Mouse (Mus musculus): Measurements from ENCODE around the gene Clic5. TPM values are rescaled to one million over a fixed set of nuclear protein-coding genes. Genes with fewer than 3 reads are reported as not detected.

Gene Clic5
- polyA plus RNA-seq, 1 experiment = not detected

- no peaks in the 10 kb centered on the region for H3K27me3 ChIP-seq (ENCODE audit: control insufficient read depth)
- peaks cover 7% of the 10 kb centered on the region for H3K9me3 ChIP-seq (ENCODE audit: control insufficient read depth, low read length)
- H3K36me3 ChIP-seq (ENCODE audit: control insufficient read depth) = no peaks in the 10 kb centered on the region
- no peak overlapping the region for H3K4me3 ChIP-seq (replicated peaks)
- TF ChIP-seq GATA1 (IDR thresholded peaks at IDR 0.05; ENCODE audit: low read length) = no peak
- no peak for TF ChIP-seq TAL1 (IDR thresholded peaks at IDR 0.05; ENCODE audit: low read length)
- no peaks in the 10 kb centered on the region for H3K4me1 ChIP-seq (ENCODE audit: control insufficient read depth)
Measured at GRCm38 (mm10) chr17:44246153-44246700, 57.8 kb downstream of the Clic5 start.

GRCm38 (mm10) chr17:44249544-44249943, 61.2 kb downstream of the Clic5 start:
- H3K4me3 ChIP-seq (replicated peaks) = no peak overlapping the region
- no peaks in the 10 kb centered on the region for H3K4me1 ChIP-seq (ENCODE audit: control insufficient read depth)
- H3K27me3 ChIP-seq (ENCODE audit: control insufficient read depth) = no peaks in the 10 kb centered on the region
- no peak for TF ChIP-seq GATA1 (IDR thresholded peaks at IDR 0.05; ENCODE audit: low read length)
- no peak for TF ChIP-seq TAL1 (IDR thresholded peaks at IDR 0.05; ENCODE audit: low read length)
- peaks cover 7% of the 10 kb centered on the region for H3K9me3 ChIP-seq (ENCODE audit: control insufficient read depth, low read length)
- H3K36me3 ChIP-seq (ENCODE audit: control insufficient read depth) = no peaks in the 10 kb centered on the region

GRCm38 (mm10) chr17:44252653-44253052, 64.3 kb downstream of the Clic5 start:
- H3K4me3 ChIP-seq (replicated peaks) = no peak overlapping the region
- TF ChIP-seq GATA1 (IDR thresholded peaks at IDR 0.05; ENCODE audit: low read length) = no peak
- no peak for TF ChIP-seq TAL1 (IDR thresholded peaks at IDR 0.05; ENCODE audit: low read length)
- no peaks in the 10 kb centered on the region for H3K36me3 ChIP-seq (ENCODE audit: control insufficient read depth)
- H3K9me3 ChIP-seq (ENCODE audit: control insufficient read depth, low read length) = peaks cover 7% of the 10 kb centered on the region
- no peaks in the 10 kb centered on the region for H3K4me1 ChIP-seq (ENCODE audit: control insufficient read depth)
- no peaks in the 10 kb centered on the region for H3K27me3 ChIP-seq (ENCODE audit: control insufficient read depth)

GRCm38 (mm10) chr17:44254698-44255097, 66.3 kb downstream of the Clic5 start:
- H3K9me3 ChIP-seq (ENCODE audit: control insufficient read depth, low read length) = peaks cover 7% of the 10 kb centered on the region
- TF ChIP-seq GATA1 (IDR thresholded peaks at IDR 0.05; ENCODE audit: low read length) (no peak), TAL1 (IDR thresholded peaks at IDR 0.05; ENCODE audit: low read length) (no peak)
- H3K27me3 ChIP-seq (ENCODE audit: control insufficient read depth) = no peaks in the 10 kb centered on the region
- H3K4me3 ChIP-seq (replicated peaks) = no peak overlapping the region
- no peaks in the 10 kb centered on the region for H3K4me1 ChIP-seq (ENCODE audit: control insufficient read depth)
- H3K36me3 ChIP-seq (ENCODE audit: control insufficient read depth) = no peaks in the 10 kb centered on the region

- Histone ChIP-seq H3K27me3 (ENCODE audit: control insufficient read depth) (no peaks in the 10 kb centered on the region), H3K9me3 (ENCODE audit: control insufficient read depth, low read length) (no peaks in the 10 kb centered on the region), H3K4me3 (replicated peaks) (no peak overlapping the region), H3K4me1 (ENCODE audit: control insufficient read depth) (no peaks in the 10 kb centered on the region), H3K36me3 (ENCODE audit: control insufficient read depth) (no peaks in the 10 kb centered on the region)
- no peak for TF ChIP-seq GATA1 (IDR thresholded peaks at IDR 0.05; ENCODE audit: low read length)
- TF ChIP-seq TAL1 (IDR thresholded peaks at IDR 0.05; ENCODE audit: low read length) = no peak
Measured at GRCm38 (mm10) chr17:44256583-44256982, 68.2 kb downstream of the Clic5 start.

- Histone ChIP-seq H3K27me3 (ENCODE audit: control insufficient read depth) (no peaks in the 10 kb centered on the region), H3K36me3 (ENCODE audit: control insufficient read depth) (no peaks in the 10 kb centered on the region), H3K9me3 (ENCODE audit: control insufficient read depth, low read length) (no peaks in the 10 kb centered on the region), H3K4me1 (ENCODE audit: control insufficient read depth) (no peaks in the 10 kb centered on the region), H3K4me3 (replicated peaks) (no peak overlapping the region)
- TF ChIP-seq TAL1 (IDR thresholded peaks at IDR 0.05; ENCODE audit: low read length) (no peak), GATA1 (IDR thresholded peaks at IDR 0.05; ENCODE audit: low read length) (no peak)
Measured at GRCm38 (mm10) chr17:44259245-44259644, 70.9 kb downstream of the Clic5 start.

- Histone ChIP-seq H3K4me3 (replicated peaks) (no peak overlapping the region), H3K4me1 (ENCODE audit: control insufficient read depth) (no peaks in the 10 kb centered on the region), H3K36me3 (ENCODE audit: control insufficient read depth) (no peaks in the 10 kb centered on the region), H3K27me3 (ENCODE audit: control insufficient read depth) (no peaks in the 10 kb centered on the region), H3K9me3 (ENCODE audit: control insufficient read depth, low read length) (no peaks in the 10 kb centered on the region)
- no peak for TF ChIP-seq GATA1 (IDR thresholded peaks at IDR 0.05; ENCODE audit: low read length)
Measured at GRCm38 (mm10) chr17:44261594-44262202, 73.3 kb downstream of the Clic5 start.

- Histone ChIP-seq H3K27me3 (ENCODE audit: control insufficient read depth) (no peaks in the 10 kb centered on the region), H3K9me3 (ENCODE audit: control insufficient read depth, low read length) (no peaks in the 10 kb centered on the region), H3K4me1 (ENCODE audit: control insufficient read depth) (no peaks in the 10 kb centered on the region), H3K36me3 (ENCODE audit: control insufficient read depth) (no peaks in the 10 kb centered on the region), H3K4me3 (replicated peaks) (no peak overlapping the region)
- TF ChIP-seq TAL1 (IDR thresholded peaks at IDR 0.05; ENCODE audit: low read length) (no peak), GATA1 (IDR thresholded peaks at IDR 0.05; ENCODE audit: low read length) (no peak)
Measured at GRCm38 (mm10) chr17:44270043-44270442, 81.7 kb downstream of the Clic5 start.

GRCm38 (mm10) chr17:44271426-44271825, 83.0 kb downstream of the Clic5 start:
- Histone ChIP-seq H3K9me3 (ENCODE audit: control insufficient read depth, low read length) (no peaks in the 10 kb centered on the region), H3K4me1 (ENCODE audit: control insufficient read depth) (no peaks in the 10 kb centered on the region), H3K4me3 (replicated peaks) (no peak overlapping the region), H3K27me3 (ENCODE audit: control insufficient read depth) (no peaks in the 10 kb centered on the region), H3K36me3 (ENCODE audit: control insufficient read depth) (no peaks in the 10 kb centered on the region)
- TF ChIP-seq GATA1 (IDR thresholded peaks at IDR 0.05; ENCODE audit: low read length) (no peak), TAL1 (IDR thresholded peaks at IDR 0.05; ENCODE audit: low read length) (no peak)

GRCm38 (mm10) chr17:44274804-44275203, 86.4 kb downstream of the Clic5 start:
- TF ChIP-seq GATA1 (IDR thresholded peaks at IDR 0.05; ENCODE audit: low read length) = no peak
- no peak for TF ChIP-seq TAL1 (IDR thresholded peaks at IDR 0.05; ENCODE audit: low read length)
- Histone ChIP-seq H3K4me1 (ENCODE audit: control insufficient read depth) (no peaks in the 10 kb centered on the region), H3K9me3 (ENCODE audit: control insufficient read depth, low read length) (no peaks in the 10 kb centered on the region), H3K4me3 (replicated peaks) (no peak overlapping the region), H3K27me3 (ENCODE audit: control insufficient read depth) (no peaks in the 10 kb centered on the region), H3K36me3 (ENCODE audit: control insufficient read depth) (no peaks in the 10 kb centered on the region)

Data from erythroblast, embryonic 14.5 days (primary cell).